Mouse (Mus musculus) embryonic facial prominence, embryonic 13.5 days (tissue): Measurements from ENCODE around the gene Pdlim5. TPM values are rescaled to one million over a fixed set of nuclear protein-coding genes. Genes with fewer than 3 reads are reported as not detected.

Experiments used
- ATAC-seq: fragments of 200-750 bp; cut with Nextera tagmentation; 2 replicates; pipeline ENCODE4 v1.8.0; 2017; ENCODE audit warnings: low read depth; ENCODE audit not compliant: insufficient number of reproducible peaks, insufficient read depth, low FRiP score, low TSS enrichment
- H3K27ac ChIP-seq: fragments of 300-500 bp; sonication (generic); 2 replicates; pipeline ENCODE4 v1.5.1; 2015; ENCODE audit warnings: moderate library complexity, mild to moderate bottlenecking, inconsistent platforms
- H3K27me3 ChIP-seq: fragments of 300-500 bp; sonication (generic); 2 replicates; pipeline ENCODE4 v1.6.1; 2015; ENCODE audit warnings: mild to moderate bottlenecking, inconsistent platforms
- H3K36me3 ChIP-seq: fragments of 300-500 bp; sonication (generic); 2 replicates; pipeline ENCODE4 v1.6.1; 2015; ENCODE audit warnings: mild to moderate bottlenecking, inconsistent platforms
- H3K4me1 ChIP-seq: fragments of 300-500 bp; sonication (generic); 2 replicates; pipeline ENCODE4 v1.6.1; 2015; ENCODE audit warnings: inconsistent platforms
- H3K4me2 ChIP-seq: fragments of 300-500 bp; sonication (generic); 2 replicates; pipeline ENCODE4 v1.6.1; 2015; ENCODE audit warnings: moderate library complexity, mild to moderate bottlenecking, inconsistent platforms
- H3K4me3 ChIP-seq: fragments of 300-500 bp; sonication (generic); 2 replicates; pipeline ENCODE4 v1.5.1; 2015; ENCODE audit warnings: mild to moderate bottlenecking, inconsistent platforms
- H3K9ac ChIP-seq: fragments of 300-500 bp; sonication (generic); 2 replicates; pipeline ENCODE4 v1.6.1; 2015; ENCODE audit warnings: mild to moderate bottlenecking, inconsistent platforms
- H3K9me3 ChIP-seq: fragments of 300-500 bp; sonication (generic); 2 replicates; pipeline ENCODE4 v1.6.1; 2016; ENCODE audit warnings: inconsistent platforms
- WGBS: fragments of 180-500 bp; shearing (Covaris S2); methylation state at CpG from one replicate; pipeline ENCODE4 v1.1.7; 2015; ENCODE audit warnings: mixed read lengths; 5-methylcytosine and 5-hydroxymethylcytosine counted together
- polyA plus RNA-seq: library from polyadenylated mRNA; unstranded; fragments of >200 nt; fragmentation: Nextera tagmentation; extraction: Ambion mirVana; gene quantifications from 2 replicates; pipeline ENCODE4 v1.2.1, GENCODE M21; 2015

Pdlim5 gene
- polyA plus RNA-seq, 1 experiment from 2014 or later = 17.6 TPM

- Histone ChIP-seq H3K9ac (no peak overlapping the region), H3K4me1 (no peaks in the 10 kb centered on the region; the same call in 1 of the 2 replicates), H3K4me3 (no peak overlapping the region), H3K4me2 (no peak overlapping the region), H3K27me3 (no peaks in the 10 kb centered on the region), H3K9me3 (no peaks in the 10 kb centered on the region), H3K36me3 (no peaks in the 10 kb centered on the region), H3K27ac (no peak overlapping the region)
- WGBS = 88% methylated on average over 1 of the region's 1 CpGs
- ATAC-seq = no peak
These were observed 62.0 kb downstream of the Pdlim5 start for GRCm38 (mm10) chr3:142333458-142333857.

DNA sequence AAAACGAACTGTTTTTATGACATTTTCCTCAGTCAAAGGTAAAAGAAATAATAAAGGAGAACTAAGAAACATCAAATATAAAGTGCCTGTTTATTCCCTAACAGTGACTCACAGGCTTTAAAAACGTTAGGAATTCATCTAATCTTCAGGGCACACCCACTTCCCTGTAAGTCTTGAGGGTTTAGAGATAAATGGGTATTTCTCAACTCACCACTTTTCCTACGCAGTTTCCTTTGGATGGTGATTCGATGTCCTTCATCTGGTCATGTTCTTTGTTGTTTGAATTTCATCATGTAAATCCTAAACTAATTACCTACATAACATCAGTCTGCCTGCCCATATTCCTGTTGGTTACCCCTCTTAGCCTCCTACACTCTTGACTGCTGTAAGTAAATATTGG, 62.8 kb downstream of the Pdlim5 start:
- Histone ChIP-seq H3K27me3 (no peaks in the 10 kb centered on the region), H3K4me2 (no peak overlapping the region), H3K27ac (no peak overlapping the region), H3K9ac (no peak overlapping the region), H3K9me3 (no peaks in the 10 kb centered on the region), H3K4me3 (no peak overlapping the region), H3K4me1 (no peaks in the 10 kb centered on the region; the same call in 1 of the 2 replicates), H3K36me3 (no peaks in the 10 kb centered on the region)
- 71% methylated on average over 4 of the region's 4 CpGs for WGBS
- ATAC-seq = no peak

- H3K27ac ChIP-seq = no peak overlapping the region
- no peak overlapping the region for H3K9ac ChIP-seq
- no peak for ATAC-seq
- H3K4me2 ChIP-seq = no peak overlapping the region
- H3K9me3 ChIP-seq = no peaks in the 10 kb centered on the region
- H3K36me3 ChIP-seq = no peaks in the 10 kb centered on the region
- H3K4me1 ChIP-seq = no peaks in the 10 kb centered on the region; the same call in 1 of the 2 replicates
- WGBS = 82% methylated on average over 4 of the region's 4 CpGs
- no peak overlapping the region for H3K4me3 ChIP-seq
- H3K27me3 ChIP-seq = no peaks in the 10 kb centered on the region
These were observed 63.5 kb downstream of the Pdlim5 start for GRCm38 (mm10) chr3:142331872-142332554.

DNA sequence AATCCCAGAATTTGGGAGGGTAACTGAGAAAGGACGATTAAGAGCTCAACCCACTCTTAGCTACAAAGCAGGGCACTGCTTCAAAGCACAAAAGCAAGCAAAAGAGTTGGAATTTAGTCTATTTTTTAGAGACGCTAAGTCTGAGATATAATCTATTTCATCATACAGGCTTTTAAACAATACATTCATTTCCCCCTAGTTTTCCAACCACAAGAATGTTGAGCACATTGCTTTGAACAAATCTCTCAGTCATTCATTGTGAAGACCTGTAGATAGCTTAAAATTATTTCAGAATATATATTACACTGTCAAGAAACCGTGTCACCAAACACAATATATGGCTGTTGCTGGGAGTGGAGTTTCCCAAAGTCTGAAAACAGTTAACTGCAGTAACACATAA, 65.1 kb downstream of the Pdlim5 start:
- WGBS = 48% methylated on average over 3 of the region's 3 CpGs
- Histone ChIP-seq H3K9ac (no peak overlapping the region), H3K4me2 (no peak overlapping the region), H3K4me3 (no peak overlapping the region), H3K4me1 (peaks cover 7% of the 10 kb centered on the region), H3K27me3 (no peaks in the 10 kb centered on the region), H3K36me3 (no peaks in the 10 kb centered on the region), H3K9me3 (no peaks in the 10 kb centered on the region), H3K27ac (no peak overlapping the region)
- no peak for ATAC-seq

DNA sequence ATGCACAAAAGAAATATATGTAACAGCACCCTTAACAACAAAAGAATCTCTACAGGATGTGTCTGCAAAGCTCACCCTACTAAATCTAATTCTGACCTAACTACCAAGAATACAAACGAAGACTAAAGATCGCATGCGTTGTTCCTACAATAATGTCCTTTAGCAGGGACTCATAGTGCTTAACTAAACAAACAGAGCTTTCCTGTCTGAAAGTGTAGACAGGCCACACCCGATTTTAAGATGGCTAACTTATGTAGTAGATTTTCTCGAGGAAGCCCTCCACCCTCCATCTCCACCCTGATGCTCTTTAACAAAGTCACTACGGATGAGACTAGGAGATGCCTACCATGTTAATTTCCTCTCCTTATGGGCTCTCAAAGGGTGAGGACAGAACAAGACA, 71.9 kb downstream of the Pdlim5 start:
- ATAC-seq = no peak
- Histone ChIP-seq H3K9ac (no peak overlapping the region), H3K9me3 (no peaks in the 10 kb centered on the region), H3K27me3 (no peaks in the 10 kb centered on the region), H3K4me2 (no peak overlapping the region), H3K4me1 (peaks cover 8% of the 10 kb centered on the region), H3K27ac (no peak overlapping the region), H3K4me3 (no peak overlapping the region), H3K36me3 (no peaks in the 10 kb centered on the region)
- 76% methylated on average over 6 of the region's 6 CpGs for WGBS

DNA sequence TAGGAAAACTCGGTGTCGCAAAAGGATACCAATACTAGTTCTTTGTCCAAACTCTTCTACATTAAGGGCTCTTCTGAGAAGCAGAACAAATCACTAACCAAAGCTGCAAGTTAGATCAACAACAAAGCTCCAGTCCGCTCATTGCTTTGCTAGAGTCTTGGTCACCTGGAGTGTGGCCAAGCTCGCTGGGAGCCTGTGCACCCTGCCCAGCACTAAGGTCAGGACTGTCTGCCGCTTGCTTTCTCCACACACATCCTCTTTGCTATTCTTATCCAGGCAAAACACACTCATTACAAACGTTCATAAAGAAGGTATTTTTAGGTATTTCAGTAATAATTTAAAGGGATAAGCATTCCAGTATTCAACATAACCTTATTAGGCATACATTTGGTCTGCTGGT, 73.6 kb downstream of the Pdlim5 start:
- H3K4me1 ChIP-seq = peaks cover 10% of the 10 kb centered on the region
- H3K27ac ChIP-seq = no peak overlapping the region
- H3K36me3 ChIP-seq = no peaks in the 10 kb centered on the region
- 72% methylated on average over 6 of the region's 6 CpGs for WGBS
- no peaks in the 10 kb centered on the region for H3K9me3 ChIP-seq
- H3K9ac ChIP-seq = no peak overlapping the region
- no peak for ATAC-seq
- no peak overlapping the region for H3K4me3 ChIP-seq
- H3K4me2 ChIP-seq = no peak overlapping the region
- H3K27me3 ChIP-seq = no peaks in the 10 kb centered on the region

- no peak overlapping the region for H3K9ac ChIP-seq
- peaks cover 3% of the 10 kb centered on the region for H3K4me1 ChIP-seq
- no peak overlapping the region for H3K4me2 ChIP-seq
- no peaks in the 10 kb centered on the region for H3K9me3 ChIP-seq
- 27% methylated on average over 2 of the region's 2 CpGs for WGBS
- ATAC-seq = 0 out of 2 replicates have a peak, but pooled peaks have one; percentile 67
- no peak overlapping the region for H3K4me3 ChIP-seq
- H3K27ac ChIP-seq = peak overlapping the region; percentile 49; the same call in 1 of the 2 replicates
- no peaks in the 10 kb centered on the region for H3K27me3 ChIP-seq
- H3K36me3 ChIP-seq = no peaks in the 10 kb centered on the region
These were observed 77.3 kb downstream of the Pdlim5 start for GRCm38 (mm10) chr3:142318147-142318546.

DNA sequence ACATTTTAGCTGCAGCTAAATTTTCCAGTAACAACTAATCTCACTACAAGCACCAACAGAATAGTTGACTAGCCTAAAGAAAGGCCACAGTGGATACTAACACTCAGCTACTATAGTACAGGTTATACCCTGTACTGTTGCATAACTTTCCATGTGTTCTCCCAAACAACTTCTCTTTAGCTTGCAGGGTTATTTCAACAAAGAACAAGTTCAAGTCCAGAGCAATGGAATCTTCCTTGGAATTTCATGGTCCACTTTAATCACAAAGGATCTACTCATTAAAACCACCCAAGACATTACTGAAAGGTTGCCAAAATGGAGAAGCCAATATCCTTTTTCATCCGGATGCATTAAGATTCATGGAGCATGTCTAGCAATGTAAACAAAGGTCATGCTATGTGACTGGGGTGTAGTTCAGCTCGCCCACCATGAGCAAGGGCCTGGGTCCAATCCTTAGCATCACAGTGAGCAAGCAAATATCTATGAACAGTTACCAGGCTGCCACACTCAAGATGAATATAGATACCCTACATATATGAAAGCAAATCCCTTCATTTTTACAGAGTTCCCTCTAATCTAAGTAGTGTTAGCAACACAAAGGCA, 79.3 kb downstream of the Pdlim5 start:
- H3K27ac ChIP-seq = no peak overlapping the region
- no peaks in the 10 kb centered on the region for H3K9me3 ChIP-seq
- no peak overlapping the region for H3K4me2 ChIP-seq
- H3K4me3 ChIP-seq = no peak overlapping the region
- WGBS = 67% methylated on average over 2 of the region's 2 CpGs
- H3K9ac ChIP-seq = no peak overlapping the region
- H3K4me1 ChIP-seq = peaks cover 3% of the 10 kb centered on the region
- ATAC-seq = no peak
- no peaks in the 10 kb centered on the region for H3K36me3 ChIP-seq
- no peaks in the 10 kb centered on the region for H3K27me3 ChIP-seq

DNA sequence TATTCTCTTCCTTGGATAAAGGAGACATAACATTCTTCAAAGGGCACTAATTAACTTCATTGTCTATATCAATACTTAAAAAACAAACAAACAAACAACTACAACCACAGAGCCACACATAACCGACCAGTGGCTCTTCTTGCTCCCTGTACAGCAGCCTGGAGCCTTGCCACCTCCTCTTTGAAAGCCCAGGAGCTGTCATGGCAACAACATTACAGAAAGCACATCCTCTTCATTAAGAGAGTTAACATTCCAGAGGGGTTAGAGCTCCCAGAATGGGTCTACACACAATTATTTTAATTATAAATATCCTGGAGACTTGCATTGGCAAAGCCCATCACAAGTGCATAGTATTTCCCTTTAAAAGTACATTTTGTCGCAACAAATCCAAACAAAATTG, 84.4 kb downstream of the Pdlim5 start:
- Histone ChIP-seq H3K4me3 (no peak overlapping the region), H3K9ac (no peak overlapping the region), H3K27me3 (no peaks in the 10 kb centered on the region), H3K9me3 (no peaks in the 10 kb centered on the region), H3K27ac (no peak overlapping the region), H3K4me2 (no peak overlapping the region), H3K4me1 (peaks cover 4% of the 10 kb centered on the region), H3K36me3 (no peaks in the 10 kb centered on the region)
- ATAC-seq = no peak
- WGBS = 58% methylated on average over 2 of the region's 2 CpGs

DNA sequence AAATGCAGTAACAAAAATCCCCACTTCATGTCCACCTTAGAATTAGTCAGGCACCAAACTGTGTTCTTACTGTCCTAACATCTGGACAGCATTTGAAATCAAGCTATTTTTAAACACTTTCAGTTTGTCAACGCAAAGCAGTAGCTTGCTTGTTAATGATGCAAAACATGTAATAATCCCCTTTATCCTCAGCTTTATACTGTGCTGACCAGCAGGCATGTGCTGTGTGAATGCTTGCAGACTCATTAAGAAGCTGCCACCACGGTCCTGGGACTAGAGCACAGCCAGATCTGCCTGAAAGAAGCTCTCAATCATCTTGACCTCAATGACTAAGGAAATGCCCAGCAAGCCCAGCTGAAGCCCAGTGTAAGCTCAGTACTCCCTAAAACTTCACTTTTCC, 85.0 kb downstream of the Pdlim5 start:
- Histone ChIP-seq H3K9ac (no peak overlapping the region), H3K4me3 (no peak overlapping the region), H3K27ac (no peak overlapping the region), H3K4me2 (no peak overlapping the region), H3K9me3 (no peaks in the 10 kb centered on the region), H3K27me3 (no peaks in the 10 kb centered on the region), H3K4me1 (peaks cover 4% of the 10 kb centered on the region), H3K36me3 (no peaks in the 10 kb centered on the region)
- WGBS = 33% methylated on average over 2 of the region's 2 CpGs
- ATAC-seq = no peak

DNA sequence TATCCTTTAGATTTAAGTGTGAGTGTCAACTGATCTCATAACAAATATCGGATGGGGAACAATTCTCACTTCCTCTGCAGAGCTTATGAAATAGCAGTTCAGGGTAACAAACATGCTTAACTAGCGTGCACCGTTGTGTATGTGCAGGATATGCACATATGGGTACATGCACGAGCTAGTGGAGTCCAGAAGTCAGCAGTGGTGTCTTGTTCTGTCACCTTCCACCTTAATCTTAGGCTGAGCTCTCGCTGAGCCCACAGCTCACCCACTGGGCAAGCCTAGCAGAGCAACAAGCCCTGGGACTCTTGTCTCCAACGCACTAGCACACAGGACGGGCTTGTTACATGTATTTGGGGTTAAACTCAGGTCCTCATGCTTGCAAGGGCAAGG, 100.2 kb downstream of the Pdlim5 start:
- 83% methylated on average over 7 of the region's 7 CpGs for WGBS
- H3K9me3 ChIP-seq = no peaks in the 10 kb centered on the region
- H3K4me1 ChIP-seq = no peaks in the 10 kb centered on the region
- H3K4me3 ChIP-seq = no peak overlapping the region
- no peak overlapping the region for H3K9ac ChIP-seq
- H3K27me3 ChIP-seq = no peaks in the 10 kb centered on the region
- no peaks in the 10 kb centered on the region for H3K36me3 ChIP-seq
- H3K4me2 ChIP-seq = no peak overlapping the region
- H3K27ac ChIP-seq = no peak overlapping the region
- ATAC-seq = no peak

- no peak; the same call in 1 of the 2 replicates for ATAC-seq
- Histone ChIP-seq H3K36me3 (no peaks in the 10 kb centered on the region), H3K9ac (no peak overlapping the region), H3K27ac (no peak overlapping the region), H3K9me3 (no peaks in the 10 kb centered on the region), H3K4me1 (no peaks in the 10 kb centered on the region), H3K27me3 (no peaks in the 10 kb centered on the region), H3K4me2 (no peak overlapping the region), H3K4me3 (no peak overlapping the region)
- 23% methylated on average over 7 of the region's 7 CpGs for WGBS
These were observed 100.7 kb downstream of the Pdlim5 start for GRCm38 (mm10) chr3:142294616-142295286.
